Mouse (Mus musculus) CD4-positive, CD25-positive, alpha-beta regulatory T cell (primary cell): ENCODE results near the gene Vmn2r92. TPM values are rescaled to one million over a fixed set of nuclear protein-coding genes. Genes with fewer than 3 reads are reported as not detected.

ENCODE experiments used
- polyA plus RNA-seq: library from polyadenylated mRNA; unstranded; fragments of 100-300 nt; shearing (Covaris generic); gene quantifications from one replicate; pipeline ENCODE4 v1.2.1, GENCODE M21; 2017

Gene Vmn2r92
- 0.10 TPM for polyA plus RNA-seq

DNA sequence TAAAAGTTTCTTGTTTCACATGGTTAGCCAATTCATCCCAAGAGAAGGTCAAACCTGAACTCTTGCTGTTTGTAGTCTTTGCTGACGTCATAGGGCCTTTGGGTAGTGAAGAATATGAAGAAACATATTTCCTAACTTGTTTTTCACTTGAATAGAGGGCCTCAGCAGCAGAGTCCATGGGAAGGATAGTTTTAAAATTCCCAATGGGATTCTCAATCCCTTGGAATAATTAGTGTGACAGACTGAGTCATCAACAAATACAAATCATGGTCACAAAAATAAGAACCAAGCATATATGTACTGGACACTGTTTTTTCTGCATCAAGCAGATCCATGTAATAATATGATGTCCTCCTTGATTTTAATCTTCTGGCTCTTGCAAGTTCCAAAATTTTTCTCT is at the start of gene Vmn2r92:
Vmn2r92 (plus strand) TSS at position 301 of the 400 bp plus-strand sequence.

Other genes with a start within 250 kb of the Vmn2r92 start
- gene Fpr-rs4, start 130.2 kb upstream of the Vmn2r92 start, polyA plus RNA-seq = not detected
- gene Vmn2r124, start 102.5 kb upstream of the Vmn2r92 start, polyA plus RNA-seq = 0.02 TPM
- not detected for gene Vmn2r91, start 66.9 kb upstream of the Vmn2r92 start, polyA plus RNA-seq
- not detected for gene Vmn2r94, start 125.9 kb downstream of the Vmn2r92 start, polyA plus RNA-seq
- gene Vmn2r93, start 146.2 kb downstream of the Vmn2r92 start, polyA plus RNA-seq = not detected